Mouse (Mus musculus): Measurements from ENCODE around the gene Folr1. TPM values are rescaled to one million over a fixed set of nuclear protein-coding genes. Genes with fewer than 3 reads are reported as not detected.
A peak's percentile ranks its signal among the peaks of the same experiment; 100 is the strongest.

Folr1 gene
- polyA plus RNA-seq, 2 experiments from 2014 or later: not detected

GRCm38 (mm10) chr7:101868241-101869162 lies 2.1 kb downstream of the Folr1 start:
- ATAC-seq: no peak

- ATAC-seq: no peak
Observed at GRCm38 (mm10) chr7:101867482-101867881, 3.1 kb downstream of the Folr1 start.

- no peak for ATAC-seq
Observed at GRCm38 (mm10) chr7:101866491-101867265, 3.9 kb downstream of the Folr1 start.

GRCm38 (mm10) chr7:101863415-101863814 lies 7.2 kb downstream of the Folr1 start, which contains the start of gene Anapc15:
TSS of gene Anapc15 (plus strand) at chr7:101863715.
- no peak for ATAC-seq

GRCm38 (mm10) chr7:101862291-101862690 lies 8.3 kb downstream of the Folr1 start:
- no peak for ATAC-seq

- no peak for ATAC-seq
Observed at GRCm38 (mm10) chr7:101860978-101861377, 9.6 kb downstream of the Folr1 start.

- ATAC-seq: no peak
Observed at GRCm38 (mm10) chr7:101858362-101858761, 12.2 kb downstream of the Folr1 start.

- ATAC-seq: no peak
Observed at GRCm38 (mm10) chr7:101857094-101857493, 13.5 kb downstream of the Folr1 start, which contains the start of gene Folr2. TSS of gene Folr2 (minus strand) at chr7:101857194.

- no peak for ATAC-seq
Observed at GRCm38 (mm10) chr7:101853816-101854215, 16.8 kb downstream of the Folr1 start.

GRCm38 (mm10) chr7:101852846-101853245 lies 17.7 kb downstream of the Folr1 start:
- no peak for ATAC-seq

GRCm38 (mm10) chr7:101851689-101852088 lies 18.9 kb downstream of the Folr1 start:
- ATAC-seq: no peak

- no peak for ATAC-seq
Observed at GRCm38 (mm10) chr7:101847934-101848333, 22.7 kb downstream of the Folr1 start.

- ATAC-seq: no peak
Observed at GRCm38 (mm10) chr7:101844186-101844585, 26.4 kb downstream of the Folr1 start.

GRCm38 (mm10) chr7:101837606-101838471 lies 32.7 kb downstream of the Folr1 start, which contains the start of gene Inppl1:
TSS of gene Inppl1 (minus strand) at chr7:101838229.
- ATAC-seq: peak; percentile 41

GRCm38 (mm10) chr7:101837154-101837605 lies 33.4 kb downstream of the Folr1 start:
- no peak for ATAC-seq

GRCm38 (mm10) chr7:101836271-101837153 lies 34.1 kb downstream of the Folr1 start:
- ATAC-seq: peak; percentile 51

GRCm38 (mm10) chr7:101835457-101836109 lies 35.0 kb downstream of the Folr1 start:
- ATAC-seq: no peak

- ATAC-seq: no peak
Observed at GRCm38 (mm10) chr7:101834903-101835302, 35.7 kb downstream of the Folr1 start.

GRCm38 (mm10) chr7:101833916-101834584 lies 36.5 kb downstream of the Folr1 start:
- ATAC-seq: no peak

- ATAC-seq: no peak
Observed at GRCm38 (mm10) chr7:101833352-101833751, 37.2 kb downstream of the Folr1 start.

Measured in activated CD4-positive, CD25-positive, alpha-beta regulatory T cell, adult 4 months (primary cell).